In the genomic region with DNA sequence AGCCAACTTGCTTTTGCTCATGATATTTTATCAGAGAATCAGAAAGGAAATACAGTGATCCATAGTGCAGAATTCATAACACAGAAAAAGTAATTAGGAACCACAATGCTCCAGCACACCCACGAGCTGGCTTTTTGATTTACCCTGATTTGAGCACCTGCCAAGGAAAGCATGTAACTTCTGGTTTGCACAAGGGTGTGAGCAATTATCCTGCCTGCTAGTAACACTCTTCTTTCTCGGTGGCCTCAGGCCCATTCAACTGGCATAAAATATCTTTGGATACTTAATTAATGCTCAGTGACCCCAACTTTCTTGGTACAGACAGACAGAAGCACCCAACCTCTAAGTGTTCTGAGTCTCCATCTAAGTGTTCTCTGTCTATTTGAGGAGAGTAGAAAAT, we compare ENCODE assay signal across 19 mouse cellular contexts. TPM values are rescaled to one million over a fixed set of nuclear protein-coding genes. Genes with fewer than 3 reads are reported as not detected.
"Had no signal": no experiment of that assay in that cellular context is flagged by ENCODE, and none has a peak within 500 bp of the region (broad histone marks: within the 10 kb centered on the region; RNA-seq: fewer than 3 reads in every experiment).

No protein-coding gene starts in this region.

- ATAC-seq: liver, postnatal 0 days; midbrain, embryonic 15.5 days had no signal

- H3K36me3 ChIP-seq: limb, embryonic 12.5 days; liver, embryonic 13.5 days; lung, embryonic 15.5 days; midbrain, embryonic 15.5 days; neural tube, embryonic 12.5 days; stomach, embryonic 15.5 days had no signal

- H3K27ac ChIP-seq: kidney, postnatal 0 days; limb, embryonic 12.5 days; liver, embryonic 13.5 days; lung, embryonic 15.5 days; midbrain, embryonic 15.5 days; neural tube, embryonic 12.5 days; stomach, embryonic 15.5 days had no signal

- H3K4me3 ChIP-seq: limb, embryonic 12.5 days; liver, embryonic 13.5 days; lung, embryonic 15.5 days; midbrain, embryonic 15.5 days; neural tube, embryonic 12.5 days; stomach, embryonic 15.5 days had no signal

- H3K4me1 ChIP-seq: limb, embryonic 12.5 days; liver, embryonic 13.5 days; lung, embryonic 15.5 days; midbrain, embryonic 15.5 days; neural tube, embryonic 12.5 days; stomach, embryonic 15.5 days had no signal

- DNase-seq: kidney, adult 11 months; kidney, adult 9 months; kidney, postnatal 36 days; liver; liver, embryonic 13.5 days; liver, postnatal 0 days; lung, postnatal 14 days; right cerebral cortex, postnatal 14 days; thymus, postnatal 36 days had no signal

- H3K4me2 ChIP-seq: limb, embryonic 12.5 days; liver, embryonic 13.5 days; lung, embryonic 15.5 days; midbrain, embryonic 15.5 days; neural tube, embryonic 12.5 days; stomach, embryonic 15.5 days had no signal

- H3K9ac ChIP-seq: limb, embryonic 12.5 days; liver, embryonic 13.5 days; liver, postnatal 0 days; lung, embryonic 15.5 days; midbrain, embryonic 15.5 days; neural tube, embryonic 12.5 days; stomach, embryonic 15.5 days had no signal

- H3K9me3 ChIP-seq: limb, embryonic 12.5 days; liver, embryonic 13.5 days; lung, embryonic 15.5 days; midbrain, embryonic 15.5 days; neural tube, embryonic 12.5 days; stomach, embryonic 15.5 days had no signal

- H3K27me3 ChIP-seq: limb, embryonic 12.5 days; liver, embryonic 13.5 days; lung, embryonic 15.5 days; midbrain, embryonic 15.5 days; neural tube, embryonic 12.5 days; stomach, embryonic 15.5 days had no signal

RNA-seq across cellular contexts. Expression of gene Lrrtm1, which starts 57.6 kb away (rescaled TPM):
- total RNA-seq: megakaryocyte-erythroid progenitor cell, adult 5-6 weeks; monocyte, adult 5-6 weeks; neutrophil, adult 5-6 weeks had no signal
- polyA plus RNA-seq: liver, postnatal 0 days; spleen, adult 2 months had no signal
